Mouse (Mus musculus): ENCODE measurements around the gene Tiprl. TPM values are rescaled to one million over a fixed set of nuclear protein-coding genes. Genes with fewer than 3 reads are reported as not detected.

Gene Tiprl
- 112 TPM for polyA plus RNA-seq (2014; fragmentation: Illumina TruSeq; extraction: RNeasy Lipid Tissue Mini Kit (QIAGEN cat#74804); ENCODE audit: low read depth, low replicate concordance)

DNA sequence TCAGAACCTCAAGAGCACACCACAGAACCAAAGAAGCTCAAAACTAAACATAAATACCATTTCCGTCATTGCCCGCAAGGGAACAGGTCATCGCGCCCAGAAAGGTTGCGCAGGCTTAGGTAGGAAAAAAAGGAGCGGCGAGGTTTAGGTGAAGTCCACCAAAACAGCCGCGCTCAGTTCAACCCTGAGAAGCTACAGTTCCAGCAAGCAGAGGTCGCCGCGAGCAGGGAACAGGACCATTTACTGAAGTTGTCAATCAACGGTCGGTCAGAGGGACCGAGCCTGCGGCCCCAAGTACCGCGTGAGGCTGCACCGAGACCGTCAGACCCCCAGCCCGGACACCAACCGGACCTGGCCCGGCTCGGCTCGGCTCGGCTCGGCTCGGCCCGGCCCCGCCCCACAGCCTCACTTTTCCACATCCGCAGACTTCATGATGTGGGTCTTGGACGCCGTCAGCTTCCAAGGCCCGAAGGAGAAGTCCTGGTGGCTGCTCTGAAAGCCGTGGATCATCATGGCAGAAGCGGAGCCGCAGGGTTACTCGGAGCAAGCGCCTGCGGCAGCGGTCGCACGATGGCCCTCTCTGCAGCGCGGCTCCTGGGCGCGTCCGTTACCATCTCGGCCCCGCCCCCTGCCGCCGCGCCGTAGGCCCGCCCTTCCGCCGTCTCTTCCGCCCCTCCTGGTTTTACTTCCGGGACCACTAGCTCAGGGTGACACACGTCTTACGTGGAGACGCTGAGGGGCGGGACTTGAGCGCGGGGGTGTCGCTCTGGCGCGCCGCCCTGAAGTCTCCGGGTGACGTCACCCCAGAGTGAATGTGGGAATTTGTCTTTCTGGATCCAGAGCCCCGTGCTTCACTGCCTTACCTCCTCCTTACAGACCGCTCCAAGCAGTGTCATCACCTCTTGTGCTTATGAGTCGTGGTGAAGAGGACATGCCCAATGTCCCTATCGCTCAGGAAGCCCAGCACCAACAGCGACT lies at the start of gene Tiprl:
TSS of gene Tiprl (minus strand) at position 676 of the 978 bp plus-strand sequence.

DNA sequence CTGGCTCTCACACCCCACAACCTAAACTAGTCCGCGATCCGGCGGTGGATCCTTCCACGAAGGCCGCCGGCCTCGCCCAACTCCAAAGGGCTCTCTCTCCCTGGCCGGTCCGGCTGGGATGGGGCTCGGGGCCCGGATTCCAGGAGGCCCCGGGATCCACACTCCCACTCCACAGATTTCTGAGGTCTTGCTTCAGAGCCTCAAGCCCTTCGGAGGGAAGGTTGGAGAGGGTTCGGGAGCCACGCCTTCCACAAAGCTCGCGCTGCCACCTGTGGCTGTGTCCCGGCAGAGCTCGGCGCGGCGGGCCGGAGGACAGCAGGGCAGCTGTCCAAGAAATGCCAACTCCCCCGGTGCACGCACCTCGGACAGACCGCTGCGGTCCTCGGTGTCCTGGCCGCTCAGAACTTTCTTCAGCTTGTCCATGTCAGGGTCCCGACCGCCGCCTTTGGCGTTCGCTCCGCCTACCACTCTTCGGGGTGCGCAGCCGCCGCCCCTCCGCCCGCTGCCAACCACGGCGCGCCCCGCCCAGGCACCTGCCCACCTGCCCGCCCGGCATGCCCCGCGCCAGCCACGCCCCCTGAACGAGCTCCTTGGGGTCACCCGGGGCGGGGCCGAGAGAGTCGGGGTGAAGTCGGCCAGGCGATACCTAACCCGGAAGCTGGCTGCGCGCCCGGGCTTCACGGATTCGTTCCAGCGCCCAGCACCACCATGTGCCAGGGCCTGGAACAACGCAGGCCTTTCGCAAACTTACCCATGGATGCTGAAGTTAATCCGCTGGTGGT lies 42.7 kb downstream of the Tiprl start, which contains the start of gene Sft2d2:
TSS of gene Sft2d2 (minus strand) at position 559 of the 782 bp plus-strand sequence.

Other genes starting within 250 kb of the Tiprl start
- not detected for gene Tbx19, start 76.2 kb downstream of the Tiprl start, polyA plus RNA-seq (2014; fragmentation: Illumina TruSeq; extraction: RNeasy Lipid Tissue Mini Kit (QIAGEN cat#74804); ENCODE audit: low read depth, low replicate concordance)
- 116 TPM for gene Sft2d2, start 42.6 kb downstream of the Tiprl start, polyA plus RNA-seq (2014; fragmentation: Illumina TruSeq; extraction: RNeasy Lipid Tissue Mini Kit (QIAGEN cat#74804); ENCODE audit: low read depth, low replicate concordance)
- gene Gpr161, start 58.8 kb upstream of the Tiprl start, polyA plus RNA-seq (2014; fragmentation: Illumina TruSeq; extraction: RNeasy Lipid Tissue Mini Kit (QIAGEN cat#74804); ENCODE audit: low read depth, low replicate concordance), result 2.9 TPM
- gene Dcaf6, start 223.5 kb upstream of the Tiprl start, polyA plus RNA-seq (2014; fragmentation: Illumina TruSeq; extraction: RNeasy Lipid Tissue Mini Kit (QIAGEN cat#74804); ENCODE audit: low read depth, low replicate concordance), result 58.8 TPM
- 423 TPM for gene Mpc2, start 223.6 kb upstream of the Tiprl start, polyA plus RNA-seq (2014; fragmentation: Illumina TruSeq; extraction: RNeasy Lipid Tissue Mini Kit (QIAGEN cat#74804); ENCODE audit: low read depth, low replicate concordance)
- not detected for gene Adcy10, start 248.2 kb upstream of the Tiprl start, polyA plus RNA-seq (2014; fragmentation: Illumina TruSeq; extraction: RNeasy Lipid Tissue Mini Kit (QIAGEN cat#74804); ENCODE audit: low read depth, low replicate concordance)

All from sigmoid colon, adult 10 weeks (tissue).